Mouse (Mus musculus) ovary, postnatal 10 days (tissue): Measurements from ENCODE around the gene Saal1.
"Not testable (repeated sequence)": the region's sequence is repeated elsewhere in the genome, so short reads cannot be mapped to it uniquely, and the experiment has no call there.

Source experiments
- DNase-seq: peaks from one replicate; pipeline ENCODE4 v3.0.0; 2022; ENCODE audit warnings: low spot score

The Saal1 gene

DNA sequence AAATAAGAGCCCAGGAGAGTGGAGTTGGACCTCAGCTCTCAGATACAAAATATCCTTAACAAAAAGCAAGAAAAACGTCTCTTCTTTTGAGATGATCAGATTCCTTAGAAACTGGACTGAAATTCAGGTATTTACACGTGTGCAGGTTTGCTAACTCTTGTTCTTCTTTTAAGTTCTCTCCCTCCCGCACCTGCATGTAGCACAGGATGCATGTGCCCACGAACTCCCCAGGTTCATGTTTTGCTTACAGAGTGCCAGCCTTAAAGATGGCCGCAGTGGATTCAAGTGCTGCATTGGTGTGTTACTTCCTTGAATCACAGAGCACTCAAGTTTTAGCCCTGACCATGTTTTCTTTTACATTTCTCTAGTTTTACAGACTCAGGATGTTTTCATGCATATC lies 23.7 kb downstream of the Saal1 start:
- no peak for DNase-seq

DNA sequence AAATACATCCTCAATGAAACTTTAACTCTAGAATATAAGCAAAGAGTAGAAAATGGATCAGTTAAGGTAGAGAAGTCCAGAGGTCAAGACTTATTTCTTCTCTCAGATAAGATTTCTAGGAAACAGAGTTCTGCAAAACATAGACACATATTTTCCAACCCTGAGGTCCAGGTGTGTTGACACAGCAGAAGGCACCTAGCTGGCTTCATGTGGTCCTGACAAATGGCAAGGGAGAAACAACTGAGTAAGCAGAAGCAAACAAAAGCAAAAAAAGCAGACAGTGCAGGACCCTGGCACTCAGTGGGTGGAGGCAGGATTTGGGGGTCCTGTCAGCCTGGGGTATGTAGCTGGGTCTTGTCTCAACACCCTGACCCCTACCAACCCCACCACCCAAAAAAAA lies 29.7 kb downstream of the Saal1 start:
- DNase-seq: no peak

DNA sequence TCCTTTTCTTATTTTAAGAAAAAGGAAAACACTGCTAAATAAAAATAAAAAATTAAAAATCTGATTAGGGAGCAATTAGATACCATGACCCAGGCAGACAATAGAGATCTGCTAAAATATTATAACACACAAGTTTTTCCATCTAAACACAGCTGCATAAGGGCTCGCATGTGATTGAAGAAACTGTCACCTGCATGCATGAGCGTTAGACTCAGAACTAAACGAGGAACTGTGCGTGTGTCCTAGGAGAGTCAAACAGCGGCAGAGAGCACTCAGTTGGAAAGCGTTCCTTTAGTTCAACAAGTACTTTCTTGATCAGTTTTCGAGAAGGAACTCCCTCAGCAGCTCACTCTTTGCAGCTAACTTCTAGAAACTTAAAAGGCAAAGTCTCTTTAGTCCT lies 31.4 kb downstream of the Saal1 start:
- not testable (repeated sequence) for DNase-seq

- DNase-seq: no peak
Observed at GRCm38 (mm10) chr7:46678417-46678816, 32.1 kb downstream of the Saal1 start.

- DNase-seq: no peak
Observed at GRCm38 (mm10) chr7:46676808-46677360, 33.6 kb downstream of the Saal1 start.

DNA sequence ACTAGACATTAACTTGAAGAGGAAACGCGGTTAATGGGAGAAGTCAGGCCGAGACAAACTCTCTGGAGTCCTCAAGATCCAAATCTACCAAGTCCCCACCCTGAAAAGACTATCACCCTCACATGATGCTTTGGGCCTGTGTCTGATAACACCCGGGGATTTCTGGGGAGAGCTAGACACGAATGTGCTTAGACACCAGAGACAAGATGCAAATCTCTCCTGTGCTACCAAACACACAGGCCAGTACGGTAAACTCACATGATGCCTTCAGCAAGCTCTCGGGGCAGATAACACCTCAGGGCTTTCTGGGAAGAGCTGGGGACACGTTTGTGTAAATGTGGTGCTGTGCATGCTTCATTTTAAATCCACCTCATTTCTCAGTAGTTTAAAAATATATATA lies 34.6 kb downstream of the Saal1 start:
- DNase-seq: no peak

- DNase-seq: no peak
Observed at GRCm38 (mm10) chr7:46675061-46675460, 35.4 kb downstream of the Saal1 start.

DNA sequence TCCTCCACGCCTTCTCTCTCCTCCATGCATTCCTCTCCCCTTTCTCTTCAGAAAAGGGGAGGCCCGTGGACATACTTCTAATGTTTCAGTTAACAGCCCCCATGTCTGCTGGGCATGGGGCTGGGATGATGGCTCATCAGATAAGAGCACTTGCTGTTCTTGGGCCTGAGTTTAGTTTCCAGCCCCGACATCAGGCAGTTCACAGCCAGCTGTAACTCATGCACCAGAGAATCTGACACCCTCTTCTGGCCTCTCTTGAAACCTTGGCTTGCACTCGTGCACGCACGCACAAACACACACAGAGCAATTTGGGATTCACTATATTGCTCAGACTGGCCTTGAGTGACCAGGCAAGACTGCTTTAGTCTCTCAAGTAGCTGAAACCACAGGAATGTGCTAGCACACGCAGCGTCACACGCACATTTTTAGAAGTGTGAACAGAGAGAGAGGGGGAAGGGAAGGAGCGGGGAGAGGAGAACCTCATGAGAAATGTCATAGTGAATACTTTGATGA lies 38.3 kb downstream of the Saal1 start, which contains the start of gene Tph1:
Gene Tph1, minus strand, starts transcription at position 378 of the 513 bp plus-strand sequence.
- DNase-seq: no peak

DNA sequence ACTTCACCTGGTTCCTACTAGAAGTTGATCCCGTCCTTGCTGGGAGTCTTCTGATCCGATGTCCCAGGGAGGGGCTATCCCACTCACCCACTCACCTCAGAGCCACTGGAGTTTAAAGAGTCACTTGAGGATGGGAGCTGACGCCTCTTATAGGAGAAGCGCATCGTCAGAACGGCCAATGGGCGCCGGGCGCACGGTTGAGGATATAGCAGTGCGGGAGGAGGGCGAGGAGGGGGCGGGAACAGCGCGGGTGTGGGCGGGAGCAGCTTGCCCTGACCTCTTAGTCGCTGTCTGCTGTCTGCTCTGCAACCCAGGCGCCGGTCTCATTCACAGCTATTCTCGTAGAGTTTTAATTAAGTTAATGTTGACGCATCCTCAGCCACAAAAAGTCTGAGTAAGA lies 43.2 kb downstream of the Saal1 start:
- DNase-seq: no peak

- DNase-seq: no peak
Observed at GRCm38 (mm10) chr7:46665236-46665635, 45.2 kb downstream of the Saal1 start.

- no peak for DNase-seq
Observed at GRCm38 (mm10) chr7:46661591-46662090, 48.8 kb downstream of the Saal1 start.

DNA sequence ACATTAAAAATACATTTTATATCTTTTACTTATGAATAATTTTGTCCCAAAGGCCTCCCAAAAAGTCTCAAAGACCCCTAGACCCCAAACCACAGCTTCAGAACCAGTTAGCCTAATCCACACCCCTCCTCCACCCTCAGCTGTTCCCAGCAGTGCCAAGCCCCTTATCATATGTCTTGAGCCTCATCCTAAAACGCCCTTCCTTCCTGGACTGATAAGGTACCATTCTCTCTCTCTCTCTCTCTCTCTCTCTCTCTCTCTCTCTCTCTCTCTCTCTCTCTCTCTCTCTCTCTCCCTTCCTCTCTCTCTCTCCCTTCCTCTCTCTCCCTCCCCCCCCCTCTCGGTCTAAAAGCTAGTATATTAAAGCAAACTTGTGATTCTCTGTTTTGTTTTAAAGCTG lies 58.2 kb downstream of the Saal1 start:
- no peak for DNase-seq

DNA sequence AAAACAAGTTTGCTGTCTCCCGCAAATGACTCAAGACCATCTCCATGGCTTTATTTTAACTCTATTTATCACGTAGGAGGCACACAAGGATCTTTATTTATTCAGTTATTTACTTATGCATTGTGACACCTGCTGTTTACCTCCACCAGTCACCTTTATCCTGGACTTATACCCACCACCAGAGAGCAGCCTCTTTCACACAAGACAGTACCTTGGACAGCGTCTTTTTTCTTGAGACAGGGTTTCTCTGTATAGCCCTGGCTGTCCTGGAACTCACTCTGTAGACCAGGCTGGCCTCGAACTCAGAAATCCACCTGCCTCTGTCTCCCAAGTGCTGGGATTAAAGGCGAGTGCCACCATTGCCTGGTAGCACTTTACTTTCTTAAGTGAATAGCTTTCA lies 60.2 kb downstream of the Saal1 start:
- not testable (repeated sequence) for DNase-seq

DNA sequence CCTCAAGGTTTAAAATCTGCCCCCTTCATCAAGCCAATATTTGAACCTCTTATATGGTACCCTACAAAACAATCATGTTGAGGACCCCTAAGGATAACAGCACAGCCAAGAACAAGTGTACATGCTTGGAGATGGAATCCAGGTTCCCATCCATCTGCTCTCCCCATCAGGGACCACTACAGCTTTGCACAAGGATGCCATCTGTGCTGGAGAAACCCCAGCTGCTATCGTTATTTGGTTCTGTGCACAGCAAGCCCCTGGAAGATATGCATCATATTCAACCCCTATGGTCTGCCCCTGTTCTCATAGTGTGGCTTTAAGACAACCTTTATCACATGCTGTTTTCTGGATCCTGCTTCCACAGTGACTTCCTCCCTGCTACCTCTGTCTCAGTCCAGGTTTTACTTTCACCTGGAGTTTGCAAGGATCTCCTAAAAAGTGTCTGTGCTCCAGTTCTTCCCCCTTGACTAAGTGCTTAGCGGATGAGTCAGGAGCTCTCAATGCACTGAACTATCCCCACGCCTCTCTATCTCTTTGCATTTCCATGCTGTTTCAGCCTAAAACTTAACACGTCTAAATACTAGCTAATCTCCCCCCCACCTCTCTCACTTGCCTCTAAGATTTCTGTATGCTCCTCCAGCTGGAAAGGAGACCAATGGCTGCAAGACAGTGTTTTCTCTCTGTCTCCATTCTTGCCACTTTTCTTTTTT lies 61.9 kb downstream of the Saal1 start:
- no peak for DNase-seq

GRCm38 (mm10) chr7:46643172-46643571 lies 67.3 kb downstream of the Saal1 start:
- no peak for DNase-seq

DNA sequence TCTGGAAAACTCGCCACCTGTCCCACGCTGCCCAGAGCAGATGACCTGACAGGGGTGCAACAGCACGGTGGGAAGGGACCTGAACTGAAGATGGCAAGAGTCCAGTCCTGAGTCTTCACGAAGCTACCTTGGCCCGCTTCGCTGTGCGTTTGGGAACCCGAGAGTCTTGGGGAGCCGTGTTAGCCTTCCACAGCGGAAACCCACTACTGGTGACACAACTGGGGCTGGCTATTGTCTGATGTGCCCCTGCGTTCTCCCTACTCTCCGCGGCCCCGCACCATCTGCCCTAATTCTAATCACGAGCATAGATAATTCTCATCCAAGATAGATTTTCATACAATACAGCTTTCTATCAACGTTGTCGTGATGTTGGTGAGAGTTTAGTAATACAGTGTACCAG lies 70.4 kb downstream of the Saal1 start:
- no peak for DNase-seq

GRCm38 (mm10) chr7:46639692-46640031 lies 70.8 kb downstream of the Saal1 start, which contains the start of gene Sergef:
Sergef (minus strand) TSS chr7:46639807.
- DNase-seq: peak; percentile 58

DNA sequence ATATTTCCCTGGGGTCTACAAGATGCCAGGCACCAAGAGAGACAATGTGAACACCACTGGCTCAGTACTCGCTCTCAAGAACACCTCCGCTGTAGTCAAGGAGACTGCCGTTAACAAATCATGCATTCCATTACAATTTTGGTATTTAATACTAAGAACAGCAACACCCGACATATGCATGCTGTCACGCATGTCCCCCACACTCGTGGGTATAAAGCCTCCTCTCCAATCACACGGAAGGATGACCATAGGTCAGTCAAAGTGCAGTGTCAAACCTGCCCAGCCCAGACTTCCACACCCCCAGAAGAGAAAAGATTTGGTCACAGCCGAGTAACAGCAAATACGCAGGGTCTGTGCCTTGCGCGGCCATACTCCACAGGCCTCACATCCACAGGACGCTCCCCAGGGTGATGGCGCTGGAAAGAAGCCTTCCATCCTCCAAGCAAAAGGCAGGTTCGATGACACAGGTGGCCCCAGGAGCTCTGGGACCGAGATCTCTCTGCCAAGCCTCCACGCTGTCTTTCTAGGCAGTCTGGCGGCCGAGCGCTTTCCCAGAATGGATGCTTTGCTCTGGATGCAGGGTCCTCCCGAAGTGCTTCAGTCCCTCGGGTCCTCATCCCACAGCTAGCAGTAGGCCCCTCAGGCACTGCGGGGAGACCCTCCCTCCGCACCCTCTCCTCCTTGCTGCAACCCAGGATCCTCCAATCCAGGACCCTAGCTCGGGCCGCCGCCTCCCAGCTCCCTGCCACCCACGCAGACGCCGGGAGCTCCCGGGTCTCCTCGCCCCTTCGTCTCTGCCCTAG lies 71.4 kb downstream of the Saal1 start:
- peak; percentile 2 for DNase-seq
